Mouse (Mus musculus) CH12.LX (cell line): ENCODE measurements around the gene Emilin3.
A peak's percentile ranks its signal among the peaks of the same experiment; 100 is the strongest.

Source experiments
- CHD2 ChIP-seq: IDR thresholded peaks from 2 replicates; pipeline ENCODE4 v1.6.1; 2011; ENCODE audit warnings: low read length, improper control_type of control experiment
- CTCF ChIP-seq, 2 experiments: IDR thresholded peaks in 1 of 2; conservative IDR thresholded peaks in 1 of 2; 2 replicates each; pipeline ENCODE4 v1.5.1; 2011 to 2012; ENCODE audit warnings: low read depth in 2 of 2, low read length in 2 of 2, improper control_type of control experiment in 1 of 2, inconsistent platforms in 1 of 2, mild to moderate bottlenecking in 1 of 2, moderate library complexity in 1 of 2
- EP300 ChIP-seq: IDR thresholded peaks from 2 replicates; pipeline ENCODE4 v1.6.1; 2011; ENCODE audit warnings: low read length, improper control_type of control experiment
- HCFC1 ChIP-seq: IDR thresholded peaks from 2 replicates; pipeline ENCODE4 v1.6.1; 2012; ENCODE audit warnings: low read depth, mild to moderate bottlenecking, inconsistent platforms, low read length, improper control_type of control experiment
- MAFK ChIP-seq: IDR thresholded peaks from 2 replicates; pipeline ENCODE4 v1.6.1; 2011; ENCODE audit warnings: low read length, improper control_type of control experiment; ENCODE audit not compliant: insufficient replicate concordance
- MYC ChIP-seq: IDR thresholded peaks from 2 replicates; pipeline ENCODE4 v1.6.1; 2011; ENCODE audit warnings: low read depth, mild to moderate bottlenecking, improper control_type of control experiment, low read length
- PAX5 ChIP-seq: IDR thresholded peaks from 2 replicates; pipeline ENCODE4 v1.6.1; 2012; ENCODE audit warnings: low read length, inconsistent platforms, mixed read lengths
- POLR2A ChIP-seq: IDR thresholded peaks from 2 replicates; pipeline ENCODE4 v1.6.1; 2011; ENCODE audit warnings: low read depth, mild to moderate bottlenecking, improper control_type of control experiment, low read length
- SMC3 ChIP-seq: IDR thresholded peaks from 2 replicates; pipeline ENCODE4 v1.6.1; 2011; ENCODE audit warnings: low read depth, low read length, improper control_type of control experiment
- TCF12 ChIP-seq: IDR thresholded peaks from 2 replicates; pipeline ENCODE4 v1.6.1; 2014; ENCODE audit warnings: low read depth, mild to moderate bottlenecking, inconsistent platforms, low read length, improper control_type of control experiment

DNA sequence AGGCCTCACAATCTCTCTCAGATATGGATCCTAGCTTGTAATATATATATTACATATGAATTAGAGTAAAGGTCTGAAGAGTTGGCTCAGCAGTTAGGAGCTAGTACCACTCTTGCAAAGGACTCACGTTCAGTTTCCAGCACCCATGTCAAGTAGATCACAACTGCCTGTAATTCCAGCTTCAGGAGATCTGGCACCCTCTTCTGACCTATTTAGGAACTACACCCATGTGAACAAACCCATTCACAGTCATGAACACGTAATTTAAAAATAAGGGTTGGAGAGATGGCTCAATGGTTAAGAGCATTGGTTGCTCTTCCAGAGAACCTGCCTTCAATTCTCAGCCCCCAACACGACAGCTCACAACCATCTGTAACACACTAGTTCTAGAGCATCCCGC, 36.0 kb downstream of the Emilin3 start:
- no peak for TF ChIP-seq EP300
- TF ChIP-seq PAX5 = no peak
- no peak for TF ChIP-seq POLR2A
- no peak for TF ChIP-seq HCFC1
- TF ChIP-seq MYC = no peak
- TF ChIP-seq CTCF (conservative IDR thresholded peaks at IDR 0.05 in 1 of 2, IDR thresholded peaks at IDR 0.05 in 1 of 2; ENCODE audit: low read depth in 2 of 2, low read length in 2 of 2) = peak; percentile 48 to 49
- peak; percentile 11; the same call in 1 of the 2 replicates for TF ChIP-seq SMC3
- TF ChIP-seq TCF12 = no peak
- no peak for TF ChIP-seq CHD2
- no peak for TF ChIP-seq MAFK
